Mouse (Mus musculus): ENCODE results near the gene Pdpn. TPM values are rescaled to one million over a fixed set of nuclear protein-coding genes. Genes with fewer than 3 reads are reported as not detected.

The Pdpn gene
- total and polyA plus RNA-seq, 2 experiments from 2014 or later = 33.6 to 37.6 TPM

DNA sequence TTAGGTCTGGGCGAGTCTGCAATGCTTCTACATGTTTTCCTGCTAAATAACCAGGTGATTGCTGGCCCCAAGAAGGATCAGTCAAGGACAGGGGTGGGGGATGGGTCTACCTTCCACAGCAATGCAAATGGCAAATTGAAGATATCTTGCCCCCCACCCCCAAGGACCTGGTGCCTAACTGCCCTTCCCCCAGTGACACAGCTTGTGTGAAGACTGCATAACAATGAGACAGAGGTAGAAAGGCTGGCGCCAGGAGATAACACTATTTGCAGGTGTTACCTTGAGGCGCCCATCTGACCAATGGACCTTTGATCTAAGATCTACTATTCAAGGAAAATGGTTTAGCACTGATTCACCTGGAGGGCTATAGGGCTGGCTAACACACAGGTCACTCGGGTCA is 2.5 kb upstream of the Pdpn start:
- WGBS = 62% methylated on average over 4 of the region's 4 CpGs

DNA sequence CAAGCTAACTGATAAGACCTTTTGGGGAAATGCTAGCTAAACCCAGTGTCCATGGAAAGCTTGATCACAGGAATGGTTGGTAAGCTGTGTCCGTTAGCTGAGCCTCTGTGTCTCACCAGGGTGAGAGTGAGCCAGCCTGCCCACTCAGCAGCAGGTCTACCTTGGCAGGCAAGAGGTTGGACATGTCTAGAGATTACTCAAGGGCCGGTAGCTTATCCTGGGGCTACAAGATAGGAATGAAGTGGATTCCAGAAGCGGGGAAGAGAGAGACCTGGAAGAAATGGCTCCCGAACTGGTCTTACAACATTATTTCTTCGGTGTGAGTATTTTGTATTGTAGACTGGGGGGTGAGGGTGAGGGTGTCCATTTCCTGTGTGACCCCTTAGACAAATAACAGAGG is 1.7 kb upstream of the Pdpn start:
- ATAC-seq (ENCODE audit: low FRiP score) (no peak), DNase-seq (ENCODE audit: low spot score) (no peak)
- H3K27ac ChIP-seq (ENCODE audit: low read depth, low read length) = no peak overlapping the region
- TF ChIP-seq CTCF (IDR thresholded peaks at IDR 0.05) = no peak
- WGBS = 80% methylated on average over 5 of the region's 5 CpGs
- H3K4me1 ChIP-seq (ENCODE audit: insufficient read depth, low read length) = no peaks in the 10 kb centered on the region
- no peaks in the 10 kb centered on the region for H3K9me3 ChIP-seq (ENCODE audit: low read length)
- 0 out of 2 replicates have a peak, but pooled peaks cover 5% of the 10 kb centered on the region for H3K27me3 ChIP-seq (ENCODE audit: insufficient read depth, low read length)
- H3K4me2 ChIP-seq (ENCODE audit: low read depth, low read length, poor library complexity, severe bottlenecking) = no peak overlapping the region
- no peak overlapping the region for H3K4me3 ChIP-seq (ENCODE audit: low read depth, low read length)
- H3K36me3 ChIP-seq (ENCODE audit: insufficient read depth, low read length) = no peaks in the 10 kb centered on the region
- H3K9ac ChIP-seq (replicated peaks; ENCODE audit: low read length, poor library complexity, severe bottlenecking) = no peak overlapping the region

More for the DNA sequence above, 2.5 kb upstream of the Pdpn start:
- no peak for DNase-seq (ENCODE audit: low spot score)
- no peaks in the 10 kb centered on the region for H3K9me3 ChIP-seq (ENCODE audit: low read length)
- no peaks in the 10 kb centered on the region for H3K4me1 ChIP-seq (ENCODE audit: insufficient read depth, low read length)
- H3K9ac ChIP-seq (replicated peaks; ENCODE audit: low read length, poor library complexity, severe bottlenecking) = no peak overlapping the region
- no peak for TF ChIP-seq CTCF (IDR thresholded peaks at IDR 0.05)
- H3K36me3 ChIP-seq (ENCODE audit: insufficient read depth, low read length) = no peaks in the 10 kb centered on the region
- H3K27me3 ChIP-seq (ENCODE audit: insufficient read depth, low read length) = 0 out of 2 replicates have a peak, but pooled peaks cover 5% of the 10 kb centered on the region
- no peak overlapping the region for H3K4me2 ChIP-seq (ENCODE audit: low read depth, low read length, poor library complexity, severe bottlenecking)
- no peak overlapping the region for H3K4me3 ChIP-seq (ENCODE audit: low read depth, low read length)
- no peak overlapping the region for H3K27ac ChIP-seq (ENCODE audit: low read depth, low read length)
- no peak for ATAC-seq (ENCODE audit: low FRiP score)

DNA sequence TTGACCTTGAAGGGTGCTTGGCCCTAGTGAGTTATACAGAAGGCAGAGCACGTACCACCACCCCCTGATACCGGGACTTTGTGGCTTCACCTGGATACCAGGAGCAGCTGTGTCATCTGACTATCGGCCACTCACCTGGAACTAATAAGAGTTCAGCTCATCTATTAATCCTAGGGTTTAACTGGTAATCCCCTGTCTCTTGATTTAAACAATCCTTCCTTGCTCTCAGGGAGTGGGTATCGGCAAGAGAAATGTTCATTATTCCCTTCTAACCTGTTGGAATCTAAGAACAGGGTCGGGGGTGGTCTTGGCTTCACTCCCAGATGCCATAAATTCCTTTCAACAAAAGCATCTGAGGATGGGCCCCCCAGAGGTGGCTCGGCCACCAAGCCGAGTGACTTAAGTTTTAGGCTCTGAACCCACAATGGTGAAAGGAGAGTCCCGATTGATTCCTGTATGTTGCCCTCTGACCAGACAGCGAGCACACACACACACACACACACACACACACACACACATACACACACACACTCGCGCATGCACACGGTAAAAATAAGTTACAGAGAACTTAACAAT is 837 bp upstream of the Pdpn start:
- ATAC-seq (ENCODE audit: low FRiP score) (no peak), DNase-seq (ENCODE audit: low spot score) (no peak)
- WGBS = 19% methylated on average over 12 of the region's 12 CpGs
- H3K9me3 ChIP-seq (ENCODE audit: low read length) = no peaks in the 10 kb centered on the region
- no peak for TF ChIP-seq CTCF (IDR thresholded peaks at IDR 0.05)
- no peaks in the 10 kb centered on the region for H3K4me1 ChIP-seq (ENCODE audit: insufficient read depth, low read length)
- no peak overlapping the region for H3K9ac ChIP-seq (replicated peaks; ENCODE audit: low read length, poor library complexity, severe bottlenecking)
- no peak overlapping the region for H3K4me3 ChIP-seq (ENCODE audit: low read depth, low read length)
- no peak overlapping the region for H3K27ac ChIP-seq (ENCODE audit: low read depth, low read length)
- peak overlapping the region; percentile 54; the same call in 1 of the 2 replicates for H3K4me2 ChIP-seq (ENCODE audit: low read depth, low read length, poor library complexity, severe bottlenecking)
- 0 out of 2 replicates have a peak, but pooled peaks cover 5% of the 10 kb centered on the region for H3K27me3 ChIP-seq (ENCODE audit: insufficient read depth, low read length)
- no peaks in the 10 kb centered on the region for H3K36me3 ChIP-seq (ENCODE audit: insufficient read depth, low read length)

DNA sequence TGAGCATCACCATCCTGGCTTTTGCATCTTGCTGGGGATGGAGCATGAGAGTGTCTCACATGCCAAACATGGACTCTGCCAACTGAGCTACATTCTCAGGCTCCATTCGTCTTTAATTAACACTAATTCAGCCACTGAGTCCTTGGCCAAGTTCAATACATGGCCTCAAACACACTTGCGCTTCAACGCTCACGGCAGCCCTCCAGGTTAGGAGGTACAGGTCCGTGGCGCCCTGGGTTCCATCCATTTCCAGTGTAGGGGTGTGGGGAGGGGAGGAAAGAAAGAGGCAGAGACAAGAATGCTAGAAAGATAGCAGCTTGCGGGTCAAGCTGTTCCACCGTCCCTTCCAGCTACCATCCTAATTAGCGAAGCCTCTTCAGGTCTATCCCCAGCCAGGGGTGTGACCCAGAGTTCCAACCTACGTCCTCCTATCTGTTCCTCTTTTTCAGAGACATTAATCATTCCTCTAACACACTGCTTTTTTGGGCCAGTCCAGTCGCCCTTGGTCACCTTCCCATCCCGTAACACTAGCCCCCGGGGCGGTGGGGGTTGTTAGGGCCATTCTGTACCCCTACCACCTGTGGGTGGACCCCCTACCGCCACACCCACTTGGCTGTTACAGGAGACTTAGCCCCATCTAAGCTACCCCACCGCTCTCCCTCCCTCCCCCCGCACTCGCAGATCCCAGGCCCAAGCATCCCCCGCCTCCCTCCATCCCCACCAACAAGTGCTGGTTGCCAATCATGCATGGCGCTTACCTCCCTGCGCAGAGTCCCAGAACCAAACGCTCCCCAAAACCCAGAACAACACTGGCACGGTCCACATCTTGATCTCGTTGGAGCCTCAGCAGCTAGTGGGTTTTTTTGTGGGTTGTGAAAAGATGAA is 691 bp downstream of the Pdpn start:
- peak overlapping the region; percentile 24; the same call in 1 of the 2 replicates for H3K9ac ChIP-seq (replicated peaks; ENCODE audit: low read length, poor library complexity, severe bottlenecking)
- 8% methylated on average over 24 of the region's 24 CpGs for WGBS
- peak overlapping the region; percentile 34 for H3K4me3 ChIP-seq (ENCODE audit: low read depth, low read length)
- no peaks in the 10 kb centered on the region for H3K36me3 ChIP-seq (ENCODE audit: insufficient read depth, low read length)
- H3K4me1 ChIP-seq (ENCODE audit: insufficient read depth, low read length) = no peaks in the 10 kb centered on the region
- 0 out of 2 replicates have a peak, but pooled peaks cover 5% of the 10 kb centered on the region for H3K27me3 ChIP-seq (ENCODE audit: insufficient read depth, low read length)
- no peak for ATAC-seq (ENCODE audit: low FRiP score)
- no peak for TF ChIP-seq CTCF (IDR thresholded peaks at IDR 0.05)
- no peak overlapping the region for H3K27ac ChIP-seq (ENCODE audit: low read depth, low read length)
- no peaks in the 10 kb centered on the region for H3K9me3 ChIP-seq (ENCODE audit: low read length)
- DNase-seq (ENCODE audit: low spot score) = peak; percentile 38
- peak overlapping the region; percentile 54 for H3K4me2 ChIP-seq (ENCODE audit: low read depth, low read length, poor library complexity, severe bottlenecking)

DNA sequence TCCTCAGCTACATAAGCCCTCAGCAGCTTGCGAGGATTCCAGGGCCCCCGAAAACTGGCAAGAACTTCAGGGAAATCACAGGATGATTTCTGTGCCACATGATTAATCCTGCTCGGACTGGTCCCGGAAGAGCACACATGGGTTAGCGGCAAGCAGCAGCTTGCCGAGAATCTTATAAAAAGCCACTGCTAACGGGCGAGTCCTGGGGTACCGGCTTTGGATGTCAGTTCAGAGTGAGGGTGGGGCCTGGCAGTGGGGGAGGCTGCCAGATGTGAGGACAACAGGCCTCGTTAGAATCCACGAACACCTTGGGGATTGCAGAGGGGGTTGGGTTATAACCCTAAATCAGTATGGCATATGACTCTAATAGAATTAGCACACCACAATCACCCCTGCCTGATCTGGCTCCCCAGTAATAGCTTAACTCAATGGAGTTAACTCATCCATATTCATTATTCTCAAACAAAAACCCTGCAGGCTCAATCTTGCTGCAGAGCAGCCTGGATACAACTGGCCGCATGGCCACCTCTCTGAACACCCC is 2.3 kb downstream of the Pdpn start:
- ATAC-seq (ENCODE audit: low FRiP score) = peak; percentile 50
- Histone ChIP-seq H3K4me2 (ENCODE audit: low read depth, low read length, poor library complexity, severe bottlenecking) (peak overlapping the region; percentile 54), H3K27me3 (ENCODE audit: insufficient read depth, low read length) (0 out of 2 replicates have a peak, but pooled peaks cover 5% of the 10 kb centered on the region), H3K27ac (ENCODE audit: low read depth, low read length) (no peak overlapping the region), H3K9me3 (ENCODE audit: low read length) (no peaks in the 10 kb centered on the region), H3K9ac (replicated peaks; ENCODE audit: low read length, poor library complexity, severe bottlenecking) (0 out of 2 replicates have a peak overlapping the region, but pooled peaks have one; percentile 29), H3K4me3 (ENCODE audit: low read depth, low read length) (peak overlapping the region; percentile 18; the same call in 1 of the 2 replicates), H3K36me3 (ENCODE audit: insufficient read depth, low read length) (no peaks in the 10 kb centered on the region), H3K4me1 (ENCODE audit: insufficient read depth, low read length) (no peaks in the 10 kb centered on the region)
- 10% methylated on average over 12 of the region's 12 CpGs for WGBS
- TF ChIP-seq CTCF (IDR thresholded peaks at IDR 0.05) = no peak
- DNase-seq (ENCODE audit: low spot score) = peak; percentile 46

Data from midbrain, postnatal 0 days (tissue).